Mouse (Mus musculus): ENCODE data around the gene Lrrc59.

GRCm38 (mm10) chr11:94621458-94621852, 8.1 kb upstream of the Lrrc59 start:
- TF ChIP-seq POLR2A (IDR thresholded peaks at IDR 0.05; ENCODE audit: borderline replicate concordance, control insufficient read depth, low read depth, low read length) (no peak), CTCF (IDR thresholded peaks at IDR 0.05; ENCODE audit: control insufficient read depth, insufficient read depth, low read length) (no peak)
